Mouse (Mus musculus): ENCODE data around the gene Apol8. TPM values are rescaled to one million over a fixed set of nuclear protein-coding genes. Genes with fewer than 3 reads are reported as not detected.
"Not testable (repeated sequence)": the region's sequence is repeated elsewhere in the genome, so short reads cannot be mapped to it uniquely, and the experiment has no call there.

Apol8 gene
- total RNA-seq, 2 experiments from 2014 or later = 0.97 to 1.2 TPM

DNA sequence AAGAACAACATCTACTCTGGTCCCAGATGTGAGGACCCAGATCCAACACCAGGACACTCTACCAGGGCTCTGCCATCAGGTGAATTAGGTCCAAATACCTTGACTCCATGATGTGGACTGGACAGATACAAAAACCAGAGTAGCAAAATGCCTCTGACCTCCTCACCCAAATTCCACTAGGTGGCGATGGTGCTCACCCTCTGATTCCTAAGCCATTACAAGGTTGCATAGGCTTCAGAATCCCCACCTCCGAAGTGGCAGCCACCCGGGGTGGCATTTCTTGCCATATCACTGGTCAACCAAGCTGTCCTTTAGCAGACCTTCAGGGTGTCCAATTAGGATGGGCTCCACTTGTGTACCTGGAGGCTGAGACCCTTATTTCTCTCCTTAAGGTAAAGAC, 29.7 kb downstream of the Apol8 start:
- intact Hi-C loops (cut with DNase I); DNase-seq (ENCODE audit: extremely low spot score in 1 of 2, low spot score in 2 of 2): not testable (repeated sequence)

DNA sequence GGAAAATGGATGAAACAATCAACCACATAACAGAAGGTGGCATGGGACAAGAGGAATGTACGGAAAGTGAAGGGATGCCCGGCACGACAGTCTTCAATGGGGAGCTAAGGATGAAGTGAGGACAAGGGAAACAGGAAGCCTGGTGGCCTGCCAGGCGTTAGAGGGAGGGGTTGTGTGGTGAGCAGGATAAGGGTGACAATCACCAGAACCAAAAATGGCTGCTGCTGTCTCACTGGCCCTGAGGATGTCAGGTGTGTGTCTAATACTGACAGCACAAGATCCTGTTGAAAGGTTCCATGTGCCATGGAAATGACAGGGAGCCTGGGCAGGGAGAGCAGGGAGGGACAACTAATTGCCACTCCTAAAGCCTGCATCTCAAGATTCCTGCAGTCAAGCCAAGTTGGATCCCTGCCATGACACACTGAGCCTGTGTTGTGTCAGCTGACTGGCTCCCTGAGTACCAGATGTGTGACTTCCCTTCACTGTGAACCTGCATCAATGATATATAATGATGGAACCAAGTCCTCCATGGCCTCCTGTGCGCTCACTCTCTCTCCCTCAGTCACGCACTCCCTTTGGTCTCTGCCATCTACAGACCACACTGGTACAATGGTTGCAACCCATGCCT, 31.3 kb downstream of the Apol8 start:
- intact Hi-C loops (cut with DNase I) = not testable (repeated sequence)
- DNase-seq (ENCODE audit: extremely low spot score in 1 of 2, low spot score in 2 of 2) = peak in 1 of 2 experiments; percentile 46

DNA sequence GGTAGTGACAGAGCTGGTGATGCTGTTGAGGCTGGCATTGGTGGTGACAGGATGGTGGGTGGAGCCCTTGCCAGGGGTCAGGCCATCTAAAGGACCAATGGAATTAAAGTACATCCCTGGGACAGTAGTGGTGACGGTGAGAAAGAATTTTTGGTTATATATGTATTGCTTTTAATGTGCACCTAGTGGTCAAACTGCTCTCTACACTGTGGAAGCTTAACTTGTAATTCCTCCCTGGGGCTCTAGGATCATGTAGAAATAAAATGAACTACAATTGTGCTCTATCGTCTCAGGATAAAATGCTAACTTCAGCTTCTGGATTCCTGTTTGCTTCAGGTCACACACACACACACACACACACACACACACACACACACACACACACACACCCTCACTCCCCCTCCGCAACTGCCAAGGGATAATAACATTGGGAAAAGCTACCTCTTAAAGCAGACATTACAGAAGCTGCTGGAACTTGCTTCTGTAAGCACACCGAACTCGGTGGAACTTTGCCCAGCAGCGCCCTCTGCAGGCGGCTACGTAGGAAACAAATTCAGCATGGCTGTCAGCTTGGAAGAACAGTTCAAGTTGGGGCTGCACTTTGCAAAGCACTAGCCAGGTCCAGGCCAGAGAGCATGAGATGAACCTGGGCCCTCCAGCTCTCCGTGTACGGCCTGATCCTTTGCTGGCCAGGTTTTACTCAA, 32.4 kb downstream of the Apol8 start:
- DNase-seq (ENCODE audit: extremely low spot score in 1 of 2, low spot score in 2 of 2); intact Hi-C loops (cut with DNase I): not testable (repeated sequence)

DNA sequence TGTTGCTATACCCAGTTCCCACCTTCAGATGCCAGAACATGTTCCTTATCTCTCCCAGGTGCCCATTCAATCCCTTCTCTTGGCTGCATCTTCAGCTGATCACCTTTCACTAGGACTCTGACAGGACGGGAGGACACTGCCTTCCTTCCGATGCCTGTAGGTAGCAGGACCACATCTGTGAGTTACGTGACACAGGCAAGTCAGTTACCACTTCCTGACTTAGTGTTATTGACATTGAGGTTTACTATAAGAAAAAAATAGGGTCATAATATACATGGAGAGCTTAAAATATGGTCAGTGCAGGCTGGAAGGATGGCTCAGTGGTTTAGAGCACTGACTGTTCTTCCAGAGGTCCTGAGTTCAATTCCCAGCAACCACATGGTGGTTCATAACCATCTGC, 35.3 kb downstream of the Apol8 start:
- DNase-seq (ENCODE audit: extremely low spot score in 1 of 2, low spot score in 2 of 2); intact Hi-C loops (cut with DNase I): not testable (repeated sequence)

DNA sequence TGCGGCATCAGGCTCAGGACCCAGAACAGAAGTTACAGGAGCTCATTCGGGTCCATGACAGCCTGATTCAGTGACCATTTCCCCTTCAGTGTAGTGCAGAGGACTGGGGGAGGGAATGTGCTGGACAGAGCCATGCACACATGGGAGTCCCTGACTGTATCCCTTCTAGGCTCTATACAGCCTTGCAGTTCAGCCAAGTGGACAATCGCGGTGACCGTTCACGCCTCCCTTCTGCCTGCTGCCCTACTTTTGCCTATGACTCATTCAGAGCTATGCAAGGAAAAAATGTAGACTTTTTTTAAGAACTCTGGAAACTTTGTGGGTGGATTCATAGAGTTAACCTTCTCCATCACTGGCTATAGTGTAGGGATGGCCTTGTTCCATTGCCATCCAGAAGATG, 38.6 kb downstream of the Apol8 start:
- DNase-seq (ENCODE audit: extremely low spot score in 1 of 2, low spot score in 2 of 2); intact Hi-C loops (cut with DNase I): not testable (repeated sequence)

DNA sequence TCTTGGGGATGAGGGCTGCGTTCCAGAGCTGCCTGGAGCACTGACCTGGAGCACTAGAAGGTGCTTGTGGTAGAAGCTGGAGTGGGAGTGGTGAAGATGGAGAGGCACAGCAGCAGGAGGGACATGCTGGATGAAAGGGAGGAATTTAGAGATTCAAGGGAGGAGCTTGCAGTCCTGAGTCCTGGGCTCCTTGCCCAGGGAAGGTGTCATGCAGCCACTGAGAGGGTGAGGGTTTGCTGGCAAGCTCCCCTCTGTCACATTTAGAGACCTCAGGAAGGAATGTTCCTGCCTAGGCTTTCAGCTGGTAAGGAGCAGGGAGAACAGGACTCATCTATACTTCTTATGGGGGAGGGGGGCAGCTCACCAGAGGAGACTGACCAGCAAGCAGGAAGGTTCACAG, 47.9 kb downstream of the Apol8 start:
- DNase-seq (ENCODE audit: extremely low spot score in 1 of 2, low spot score in 2 of 2); intact Hi-C loops (cut with DNase I): not testable (repeated sequence)

DNA sequence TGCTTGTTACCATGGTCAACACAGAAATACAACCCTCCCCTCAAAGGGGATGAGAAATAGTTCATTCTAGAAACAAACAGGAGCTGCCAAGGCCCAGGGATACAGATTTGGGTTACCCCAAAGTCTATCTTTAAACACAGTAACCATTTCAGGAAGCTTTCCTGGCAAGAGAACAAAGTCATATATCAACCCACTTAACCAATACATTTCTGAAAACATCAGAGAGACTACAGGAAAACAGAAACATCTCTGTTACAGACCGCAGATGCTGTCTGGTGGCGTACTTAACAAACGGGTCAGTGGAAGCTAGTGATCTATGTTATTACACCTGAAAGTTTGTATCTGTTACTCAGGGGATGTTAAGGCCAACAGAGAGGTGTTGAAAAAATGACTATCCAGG, 51.5 kb downstream of the Apol8 start:
- intact Hi-C loops (cut with DNase I); DNase-seq (ENCODE audit: extremely low spot score in 1 of 2, low spot score in 2 of 2): not testable (repeated sequence)

DNA sequence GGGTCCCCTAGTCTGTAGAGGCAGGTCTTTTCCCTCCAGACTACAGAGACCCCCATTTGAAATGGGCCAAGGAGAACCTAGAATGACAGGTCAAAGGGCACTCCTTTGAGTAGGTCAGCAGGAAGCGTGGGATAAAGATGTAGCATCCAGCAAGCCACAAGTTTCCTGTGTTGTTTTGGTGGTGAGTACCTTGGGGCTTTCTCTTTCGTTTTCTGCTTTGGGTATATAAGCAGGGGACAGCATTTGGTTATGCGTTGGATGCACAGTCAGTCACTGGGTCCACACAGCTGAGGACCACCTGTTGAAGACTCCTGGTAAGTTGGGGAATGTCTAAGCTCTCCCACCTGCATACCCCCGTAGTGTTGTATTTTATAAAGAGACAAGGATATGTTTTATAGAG, 58.1 kb downstream of the Apol8 start, which contains the start of gene Apol7e:
Gene Apol7e, plus strand, starts transcription at position 202 of the 400 bp plus-strand sequence.
- intact Hi-C loops (cut with DNase I); DNase-seq (ENCODE audit: extremely low spot score in 1 of 2, low spot score in 2 of 2): not testable (repeated sequence)

Other genes starting within 250 kb of the Apol8 start
- gene Apol11a, start 248.7 kb downstream of the Apol8 start, total RNA-seq (2021) = not detected
- gene Apol7c, start 223.7 kb downstream of the Apol8 start, total RNA-seq (2021) = not detected
- gene 1700025B11Rik, start 195.1 kb downstream of the Apol8 start, total RNA-seq (2021) = not detected
- not detected for gene Apol10b, start 160.9 kb downstream of the Apol8 start, total RNA-seq (2021)
- gene Gm36245, start 157.7 kb downstream of the Apol8 start, total RNA-seq (2021) = not detected
- not detected for gene Apol11b, start 113.7 kb downstream of the Apol8 start, total RNA-seq (2021)
- gene Apol7e, start 58.1 kb downstream of the Apol8 start, total RNA-seq (2021) = not detected
- under 1 TPM in 1 of 2 experiments, not detected in 1; 0.30 TPM for gene Apol9b, start 28.0 kb downstream of the Apol8 start, total RNA-seq (2021)
- gene Myh9, start 85.2 kb upstream of the Apol8 start, total RNA-seq (2021) = 10 to 100 TPM; 58.2 to 58.8 TPM
- 100 to 1,000 TPM; 108 to 115 TPM for gene Txn2, start 172.0 kb upstream of the Apol8 start, total RNA-seq (2021)
- 10 to 100 TPM; 13.8 to 14.8 TPM for gene Foxred2, start 199.7 kb upstream of the Apol8 start, total RNA-seq (2021)
- 100 to 1,000 TPM; 115 to 116 TPM for gene Eif3d, start 213.8 kb upstream of the Apol8 start, total RNA-seq (2021)

Data from left cerebral cortex, postnatal 10 days (tissue).